Mouse (Mus musculus) lung, postnatal 0 days (tissue): ENCODE data around the gene Dock9.

Source experiments
- CTCF ChIP-seq: IDR thresholded peaks from 2 replicates; pipeline ENCODE4 v1.5.1; 2016; ENCODE audit warnings: antibody characterized with exemption, mild to moderate bottlenecking
- EP300 ChIP-seq: IDR thresholded peaks from 2 replicates; pipeline ENCODE4 v1.6.1; 2016; ENCODE audit warnings: antibody characterized with exemption, mild to moderate bottlenecking, control low read depth

- no peak for TF ChIP-seq CTCF
- no peak for TF ChIP-seq EP300
Observed at GRCm38 (mm10) chr14:121693991-121694594, 103.5 kb downstream of the Dock9 start.
